Mouse (Mus musculus) ES-E14 (cell line): ENCODE data around the gene Ankk1.

Source experiments
- CHD2 ChIP-seq: IDR thresholded peaks from 2 replicates; pipeline ENCODE4 v1.6.1; 2014; ENCODE audit warnings: mild to moderate bottlenecking, low read depth, low read length, inconsistent platforms
- HCFC1 ChIP-seq: IDR thresholded peaks from 2 replicates; pipeline ENCODE4 v1.6.1; 2012; ENCODE audit warnings: low read length, inconsistent platforms, borderline replicate concordance; ENCODE audit not compliant: insufficient read depth
- MAFK ChIP-seq: IDR thresholded peaks from 2 replicates; pipeline ENCODE4 v1.6.1; 2014; ENCODE audit warnings: mild to moderate bottlenecking, low read depth, low read length, inconsistent platforms; ENCODE audit not compliant: insufficient read depth
- ZC3H11A ChIP-seq: IDR thresholded peaks from 2 replicates; pipeline ENCODE4 v1.6.1; 2012; ENCODE audit warnings: low read depth, mild to moderate bottlenecking, inconsistent platforms, low read length, borderline replicate concordance
- ZNF384 ChIP-seq: IDR thresholded peaks from 2 replicates; pipeline ENCODE4 v1.6.1; 2012; ENCODE audit warnings: low read depth, low read length, inconsistent platforms

DNA sequence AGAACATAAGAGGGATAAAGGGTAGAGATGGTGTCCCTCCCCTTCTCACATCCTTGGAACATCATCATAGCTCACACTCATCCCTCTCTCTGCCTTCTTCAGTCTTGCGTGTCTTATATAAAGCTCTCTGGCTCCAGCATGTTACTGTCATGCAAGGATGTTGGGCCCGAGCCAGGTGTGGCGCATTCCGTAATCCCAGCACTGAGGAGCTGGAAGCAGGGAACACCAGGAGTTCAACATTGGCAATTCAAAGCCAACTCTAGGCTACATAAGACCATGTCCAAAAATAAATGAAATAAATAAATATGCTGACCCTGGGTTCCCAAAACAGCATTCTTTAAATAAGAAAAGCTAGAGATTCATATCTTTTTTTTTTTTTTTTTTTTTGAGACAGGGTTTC is 46.9 kb downstream of the Ankk1 start:
- no peak for TF ChIP-seq ZC3H11A
- TF ChIP-seq MAFK: no peak
- TF ChIP-seq HCFC1: no peak
- TF ChIP-seq CHD2: no peak
- TF ChIP-seq ZNF384: no peak
